Mouse (Mus musculus) CH12.LX (cell line): ENCODE data around the gene Hax1.

ENCODE experiments used
- CTCF ChIP-seq, 2 experiments: IDR thresholded peaks in 1 of 2; conservative IDR thresholded peaks in 1 of 2; 2 replicates each; pipeline ENCODE4 v1.5.1; 2011 to 2012; ENCODE audit warnings: low read depth in 2 of 2, low read length in 2 of 2, improper control_type of control experiment in 1 of 2, inconsistent platforms in 1 of 2, mild to moderate bottlenecking in 1 of 2, moderate library complexity in 1 of 2
- E2F4 ChIP-seq: IDR thresholded peaks from 2 replicates; pipeline ENCODE4 v1.6.1; 2011; ENCODE audit warnings: low read depth, low read length, improper control_type of control experiment; ENCODE audit not compliant: insufficient replicate concordance
- ELF1 ChIP-seq: IDR thresholded peaks from 2 replicates; pipeline ENCODE4 v1.6.1; 2014; ENCODE audit warnings: low read depth, mild to moderate bottlenecking, inconsistent platforms, low read length, improper control_type of control experiment
- EP300 ChIP-seq: IDR thresholded peaks from 2 replicates; pipeline ENCODE4 v1.6.1; 2011; ENCODE audit warnings: low read length, improper control_type of control experiment
- ETS1 ChIP-seq: conservative IDR thresholded peaks from 2 replicates; pipeline ENCODE4 v1.6.1; 2012; ENCODE audit warnings: low read depth, mild to moderate bottlenecking, inconsistent platforms, low read length, improper control_type of control experiment, moderate library complexity
- MYC ChIP-seq: IDR thresholded peaks from 2 replicates; pipeline ENCODE4 v1.6.1; 2011; ENCODE audit warnings: low read depth, mild to moderate bottlenecking, improper control_type of control experiment, low read length
- POLR2A ChIP-seq: IDR thresholded peaks from 2 replicates; pipeline ENCODE4 v1.6.1; 2011; ENCODE audit warnings: low read depth, mild to moderate bottlenecking, improper control_type of control experiment, low read length
- RCOR1 ChIP-seq: conservative IDR thresholded peaks from 2 replicates; pipeline ENCODE4 v1.6.1; 2012; ENCODE audit warnings: low read depth, mild to moderate bottlenecking, inconsistent platforms, low read length, improper control_type of control experiment
- TBP ChIP-seq: conservative IDR thresholded peaks from 2 replicates; pipeline ENCODE4 v1.6.1; 2011; ENCODE audit warnings: low read depth, low read length, improper control_type of control experiment
- TCF12 ChIP-seq: IDR thresholded peaks from 2 replicates; pipeline ENCODE4 v1.6.1; 2014; ENCODE audit warnings: low read depth, mild to moderate bottlenecking, inconsistent platforms, low read length, improper control_type of control experiment
- ZNF384 ChIP-seq: IDR thresholded peaks from 2 replicates; pipeline ENCODE4 v1.6.1; 2012; ENCODE audit warnings: low read depth, low read length, improper control_type of control experiment, inconsistent platforms

DNA sequence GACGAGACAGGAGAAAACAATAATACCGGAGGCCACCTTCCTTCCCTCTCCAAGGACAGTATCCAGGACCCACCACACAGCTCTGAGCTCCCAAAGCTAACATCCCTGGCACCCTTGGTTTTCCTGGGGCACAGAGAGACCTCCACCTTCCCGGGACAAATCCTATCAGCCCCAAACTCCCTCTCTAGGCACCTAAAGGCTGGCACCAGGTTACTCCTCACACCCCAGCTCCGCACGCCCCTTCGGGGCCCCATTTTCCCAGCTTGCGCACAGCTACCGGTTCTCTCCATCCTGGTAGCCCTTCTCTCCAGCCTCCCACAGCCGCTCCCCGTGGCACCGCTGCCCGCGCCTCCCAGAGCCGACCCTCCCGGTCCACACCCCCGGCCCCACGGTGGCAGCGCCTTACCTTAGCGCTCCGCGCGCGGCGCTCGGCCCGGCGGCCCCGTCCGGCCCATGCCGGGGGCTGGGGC lies 35.8 kb downstream of the Hax1 start:
- TF ChIP-seq CTCF (conservative IDR thresholded peaks at IDR 0.05 in 1 of 2, IDR thresholded peaks at IDR 0.05 in 1 of 2; ENCODE audit: low read depth in 2 of 2, low read length in 2 of 2) (no peak), POLR2A (no peak), MYC (no peak), ZNF384 (no peak), TBP (no peak), ELF1 (no peak), TCF12 (no peak), RCOR1 (no peak), E2F4 (no peak), EP300 (no peak), ETS1 (no peak)
